Mouse (Mus musculus) midbrain, embryonic 15.5 days (tissue): ENCODE data around the gene Vmn2r19. TPM values are rescaled to one million over a fixed set of nuclear protein-coding genes. Genes with fewer than 3 reads are reported as not detected.
"Not testable (repeated sequence)": the region's sequence is repeated elsewhere in the genome, so short reads cannot be mapped to it uniquely, and the experiment has no call there.

ENCODE experiments used
- ATAC-seq: fragments of 200-750 bp; cut with Nextera tagmentation; replicated peaks from 2 replicates; pipeline ENCODE4 v1.8.0; 2017; ENCODE audit warnings: moderate TSS enrichment
- H3K27ac ChIP-seq: fragments of 300-500 bp; sonication (generic); 2 replicates; pipeline ENCODE4 v1.5.1; 2015; ENCODE audit warnings: mild to moderate bottlenecking, inconsistent platforms
- H3K27me3 ChIP-seq: fragments of 300-500 bp; sonication (generic); replicated peaks from 2 replicates; pipeline ENCODE4 v1.6.1; 2015; ENCODE audit warnings: inconsistent platforms
- H3K36me3 ChIP-seq: fragments of 300-500 bp; sonication (generic); replicated peaks from 2 replicates; pipeline ENCODE4 v1.6.1; 2015; ENCODE audit warnings: inconsistent platforms
- H3K4me1 ChIP-seq: fragments of 300-500 bp; sonication (generic); 2 replicates; pipeline ENCODE4 v1.6.1; 2015; ENCODE audit warnings: inconsistent platforms
- H3K4me2 ChIP-seq: fragments of 300-500 bp; sonication (generic); 2 replicates; pipeline ENCODE4 v1.6.1; 2015; ENCODE audit warnings: inconsistent platforms, mild to moderate bottlenecking, moderate library complexity
- H3K4me3 ChIP-seq: fragments of 300-500 bp; sonication (generic); 2 replicates; pipeline ENCODE4 v1.5.1; 2015; ENCODE audit warnings: mild to moderate bottlenecking, inconsistent platforms
- H3K9ac ChIP-seq: fragments of 300-500 bp; sonication (generic); 2 replicates; pipeline ENCODE4 v1.6.1; 2015; ENCODE audit warnings: mild to moderate bottlenecking, inconsistent platforms
- H3K9me3 ChIP-seq: fragments of 300-500 bp; sonication (generic); 2 replicates; pipeline ENCODE4 v1.6.1; 2016; ENCODE audit warnings: inconsistent platforms
- whole genome bisulfite sequencing: fragments of 180-500 bp; shearing (Covaris S2); methylation state at CpG from one replicate; pipeline ENCODE4 v1.1.7; 2015; ENCODE audit warnings: mixed read lengths; 5-methylcytosine and 5-hydroxymethylcytosine counted together
- polyA plus RNA-seq: library from polyadenylated mRNA; unstranded; fragments of >200 nt; fragmentation: Nextera tagmentation; extraction: Ambion mirVana; gene quantifications from 2 replicates; pipeline ENCODE4 v1.2.1, GENCODE M21; 2015

Vmn2r19 gene
- polyA plus RNA-seq, 1 experiment from 2014 or later, result not detected

GRCm38 (mm10) chr6:123292751-123293400 lies 15.3 kb upstream of the Vmn2r19 start:
- Histone ChIP-seq H3K9me3 (no peaks in the 10 kb centered on the region), H3K27ac (no peak overlapping the region), H3K4me2 (no peak overlapping the region), H3K9ac (no peak overlapping the region), H3K27me3 (no peaks in the 10 kb centered on the region), H3K4me3 (no peak overlapping the region), H3K4me1 (no peaks in the 10 kb centered on the region), H3K36me3 (no peaks in the 10 kb centered on the region)
- 97% methylated on average over 1 of the region's 1 CpGs for WGBS
- ATAC-seq, result no peak

GRCm38 (mm10) chr6:123293509-123293908 lies 14.6 kb upstream of the Vmn2r19 start:
- H3K4me2 ChIP-seq, H3K36me3 ChIP-seq, H3K9ac ChIP-seq, H3K27me3 ChIP-seq, H3K9me3 ChIP-seq, H3K4me1 ChIP-seq, H3K4me3 ChIP-seq, H3K27ac ChIP-seq, ATAC-seq: not testable (repeated sequence)
- WGBS, result 95% methylated on average over 11 of the region's 11 CpGs

GRCm38 (mm10) chr6:123296687-123297086 lies 11.4 kb upstream of the Vmn2r19 start:
- Histone ChIP-seq H3K4me2 (no peak overlapping the region), H3K9me3 (no peaks in the 10 kb centered on the region), H3K9ac (no peak overlapping the region), H3K36me3 (no peaks in the 10 kb centered on the region), H3K4me1 (no peaks in the 10 kb centered on the region), H3K27ac (no peak overlapping the region), H3K27me3 (no peaks in the 10 kb centered on the region), H3K4me3 (no peak overlapping the region)
- WGBS, result 85% methylated on average over 1 of the region's 1 CpGs
- no peak for ATAC-seq

DNA sequence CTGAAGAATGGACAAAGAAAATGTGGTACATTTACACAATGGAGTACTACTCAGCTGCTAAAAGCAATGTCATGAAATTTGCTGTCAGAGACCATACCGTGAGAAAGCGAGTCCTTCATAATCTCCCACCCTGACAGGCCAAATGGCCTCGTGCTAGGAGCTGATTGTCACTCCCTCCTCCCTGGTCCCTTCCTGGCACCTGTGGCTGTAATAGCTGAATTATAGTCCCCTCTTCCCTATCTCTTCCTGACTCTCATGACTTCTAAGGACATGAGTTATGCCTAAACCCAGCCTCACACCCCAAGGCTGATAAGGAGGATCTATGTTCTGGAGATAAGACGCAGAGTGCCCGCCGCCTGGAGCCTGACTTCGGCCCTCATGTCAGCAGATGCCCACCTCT lies 1.8 kb upstream of the Vmn2r19 start:
- not testable (repeated sequence) for H3K9ac ChIP-seq, H3K9me3 ChIP-seq, H3K27me3 ChIP-seq, H3K4me3 ChIP-seq, H3K4me1 ChIP-seq, H3K4me2 ChIP-seq, H3K36me3 ChIP-seq, H3K27ac ChIP-seq, ATAC-seq
- 92% methylated on average over 7 of the region's 7 CpGs for WGBS

GRCm38 (mm10) chr6:123332503-123332902 lies 24.4 kb downstream of the Vmn2r19 start:
- Histone ChIP-seq H3K4me1 (no peaks in the 10 kb centered on the region), H3K9me3 (no peaks in the 10 kb centered on the region), H3K9ac (no peak overlapping the region), H3K4me3 (no peak overlapping the region), H3K36me3 (no peaks in the 10 kb centered on the region), H3K27ac (no peak overlapping the region), H3K27me3 (no peaks in the 10 kb centered on the region), H3K4me2 (no peak overlapping the region)
- ATAC-seq, result no peak
- 29% methylated on average over 2 of the region's 2 CpGs for WGBS

GRCm38 (mm10) chr6:123340093-123340492 lies 32.0 kb downstream of the Vmn2r19 start:
- H3K27me3 ChIP-seq, result no peaks in the 10 kb centered on the region
- H3K4me2 ChIP-seq, result no peak overlapping the region
- no peaks in the 10 kb centered on the region for H3K4me1 ChIP-seq
- no peak overlapping the region for H3K9ac ChIP-seq
- no peaks in the 10 kb centered on the region for H3K9me3 ChIP-seq
- H3K36me3 ChIP-seq, result no peaks in the 10 kb centered on the region
- 0 out of 2 replicates have a peak, but pooled peaks have one; percentile 48 for ATAC-seq
- no peak overlapping the region for H3K27ac ChIP-seq
- no peak overlapping the region for H3K4me3 ChIP-seq

GRCm38 (mm10) chr6:123346141-123346540 lies 38.0 kb downstream of the Vmn2r19 start:
- H3K9me3 ChIP-seq, result no peaks in the 10 kb centered on the region
- no peaks in the 10 kb centered on the region for H3K36me3 ChIP-seq
- no peak overlapping the region for H3K4me3 ChIP-seq
- H3K27me3 ChIP-seq, result no peaks in the 10 kb centered on the region
- H3K9ac ChIP-seq, result no peak overlapping the region
- no peaks in the 10 kb centered on the region for H3K4me1 ChIP-seq
- H3K4me2 ChIP-seq, result no peak overlapping the region
- WGBS, result 82% methylated on average over 1 of the region's 1 CpGs
- H3K27ac ChIP-seq, result no peak overlapping the region
- ATAC-seq, result no peak

Other genes starting within 250 kb of the Vmn2r19 start
- 1.5 and 2.6 TPM in 2 replicates for gene Clec4a2, start 201.9 kb upstream of the Vmn2r19 start, polyA plus RNA-seq
- not detected in 2 replicates for gene Clec4b2, start 135.4 kb upstream of the Vmn2r19 start, polyA plus RNA-seq
- 1.2 and 1.4 TPM in 2 replicates for gene Clec4n, start 78.5 kb upstream of the Vmn2r19 start, polyA plus RNA-seq
- not detected in 2 replicates for gene Clec4d, start 46.2 kb upstream of the Vmn2r19 start, polyA plus RNA-seq
- gene Clec4e, start 18.5 kb upstream of the Vmn2r19 start, polyA plus RNA-seq, result not detected in 2 replicates
- not detected in 2 replicates for gene Vmn2r20, start 109.8 kb downstream of the Vmn2r19 start, polyA plus RNA-seq
- not detected in 2 replicates for gene Vmn2r21, start 225.1 kb downstream of the Vmn2r19 start, polyA plus RNA-seq